Mouse (Mus musculus): ENCODE measurements around the gene Lhpp. TPM values are rescaled to one million over a fixed set of nuclear protein-coding genes. Genes with fewer than 3 reads are reported as not detected.

Lhpp gene
- polyA plus RNA-seq, 1 experiment from 2014 or later, result 16.8 TPM

GRCm38 (mm10) chr7:132735145-132735544 is 124.7 kb downstream of the Lhpp start:
- peak overlapping the region; percentile 33 for H3K27ac ChIP-seq

GRCm38 (mm10) chr7:132736099-132736862 is 125.8 kb downstream of the Lhpp start:
- peak overlapping the region; percentile 1; the same call in 1 of the 2 replicates for H3K9ac ChIP-seq (ENCODE audit: low read depth, low read length)
- WGBS, result 46% methylated on average over 17 of the region's 17 CpGs

More at GRCm38 (mm10) chr7:132735145-132735544, 124.7 kb downstream of the Lhpp start:
- Histone ChIP-seq H3K27me3 (ENCODE audit: insufficient read depth, low read length) (no peaks in the 10 kb centered on the region), H3K9me3 (replicated peaks; ENCODE audit: low read length) (no peaks in the 10 kb centered on the region), H3K4me3 (replicated peaks; ENCODE audit: low read depth, low read length) (no peak overlapping the region), H3K4me1 (replicated peaks; ENCODE audit: insufficient read depth, low read length) (peaks cover 15% of the 10 kb centered on the region), H3K9ac (ENCODE audit: low read depth, low read length) (no peak overlapping the region), H3K4me2 (ENCODE audit: low read length) (no peak overlapping the region), H3K36me3 (ENCODE audit: insufficient read depth, low read length) (no peaks in the 10 kb centered on the region)
- WGBS, result 45% methylated on average over 5 of the region's 5 CpGs
- peak; percentile 65 for TF ChIP-seq CTCF (IDR thresholded peaks at IDR 0.05; ENCODE audit: low read depth)
- DNase-seq (ENCODE audit: low spot score) (peak; percentile 78), ATAC-seq (replicated peaks; ENCODE audit: low FRiP score, low read depth) (0 out of 2 replicates have a peak, but pooled peaks have one; percentile 19)

GRCm38 (mm10) chr7:132738844-132739243 is 128.4 kb downstream of the Lhpp start:
- peaks cover 15% of the 10 kb centered on the region for H3K4me1 ChIP-seq (replicated peaks; ENCODE audit: insufficient read depth, low read length)
- no peak overlapping the region for H3K4me3 ChIP-seq (replicated peaks; ENCODE audit: low read depth, low read length)
- H3K9me3 ChIP-seq (replicated peaks; ENCODE audit: low read length), result no peaks in the 10 kb centered on the region
- TF ChIP-seq CTCF (IDR thresholded peaks at IDR 0.05; ENCODE audit: low read depth), result no peak
- ATAC-seq (replicated peaks; ENCODE audit: low FRiP score, low read depth) (no peak), DNase-seq (ENCODE audit: low spot score) (no peak)
- no peak overlapping the region for H3K9ac ChIP-seq (ENCODE audit: low read depth, low read length)
- no peak overlapping the region for H3K27ac ChIP-seq
- WGBS, result 85% methylated on average over 6 of the region's 6 CpGs
- H3K36me3 ChIP-seq (ENCODE audit: insufficient read depth, low read length), result no peaks in the 10 kb centered on the region; the same call in 1 of the 2 replicates
- H3K27me3 ChIP-seq (ENCODE audit: insufficient read depth, low read length), result no peaks in the 10 kb centered on the region
- no peak overlapping the region for H3K4me2 ChIP-seq (ENCODE audit: low read length)

More at GRCm38 (mm10) chr7:132736099-132736862, 125.8 kb downstream of the Lhpp start:
- Histone ChIP-seq H3K4me3 (replicated peaks; ENCODE audit: low read depth, low read length) (no peak overlapping the region), H3K36me3 (ENCODE audit: insufficient read depth, low read length) (no peaks in the 10 kb centered on the region), H3K27ac (peak overlapping the region; percentile 33), H3K4me1 (replicated peaks; ENCODE audit: insufficient read depth, low read length) (peaks cover 15% of the 10 kb centered on the region), H3K9me3 (replicated peaks; ENCODE audit: low read length) (no peaks in the 10 kb centered on the region), H3K27me3 (ENCODE audit: insufficient read depth, low read length) (no peaks in the 10 kb centered on the region), H3K4me2 (ENCODE audit: low read length) (no peak overlapping the region)
- peak; percentile 72 for ATAC-seq (replicated peaks; ENCODE audit: low FRiP score, low read depth)
- DNase-seq (ENCODE audit: low spot score), result peak; percentile 78
- TF ChIP-seq CTCF (IDR thresholded peaks at IDR 0.05; ENCODE audit: low read depth), result no peak

GRCm38 (mm10) chr7:132739829-132740228 is 129.4 kb downstream of the Lhpp start:
- Histone ChIP-seq H3K9me3 (replicated peaks; ENCODE audit: low read length) (no peaks in the 10 kb centered on the region), H3K4me3 (replicated peaks; ENCODE audit: low read depth, low read length) (no peak overlapping the region), H3K4me1 (replicated peaks; ENCODE audit: insufficient read depth, low read length) (peaks cover 15% of the 10 kb centered on the region), H3K36me3 (ENCODE audit: insufficient read depth, low read length) (no peaks in the 10 kb centered on the region; the same call in 1 of the 2 replicates), H3K27me3 (ENCODE audit: insufficient read depth, low read length) (no peaks in the 10 kb centered on the region), H3K27ac (no peak overlapping the region), H3K9ac (ENCODE audit: low read depth, low read length) (no peak overlapping the region), H3K4me2 (ENCODE audit: low read length) (no peak overlapping the region)
- no peak for TF ChIP-seq CTCF (IDR thresholded peaks at IDR 0.05; ENCODE audit: low read depth)
- 84% methylated on average over 6 of the region's 6 CpGs for WGBS
- no peak for ATAC-seq (replicated peaks; ENCODE audit: low FRiP score, low read depth)
- DNase-seq (ENCODE audit: low spot score), result no peak

- H3K27me3 ChIP-seq (ENCODE audit: insufficient read depth, low read length), result no peaks in the 10 kb centered on the region
- ATAC-seq (replicated peaks; ENCODE audit: low FRiP score, low read depth) (no peak), DNase-seq (ENCODE audit: low spot score) (no peak)
- no peaks in the 10 kb centered on the region for H3K4me1 ChIP-seq (replicated peaks; ENCODE audit: insufficient read depth, low read length)
- H3K27ac ChIP-seq, result no peak overlapping the region
- no peaks in the 10 kb centered on the region for H3K9me3 ChIP-seq (replicated peaks; ENCODE audit: low read length)
- no peaks in the 10 kb centered on the region; the same call in 1 of the 2 replicates for H3K36me3 ChIP-seq (ENCODE audit: insufficient read depth, low read length)
- no peak overlapping the region for H3K9ac ChIP-seq (ENCODE audit: low read depth, low read length)
- H3K4me3 ChIP-seq (replicated peaks; ENCODE audit: low read depth, low read length), result no peak overlapping the region
- no peak overlapping the region for H3K4me2 ChIP-seq (ENCODE audit: low read length)
- WGBS, result 79% methylated on average over 5 of the region's 5 CpGs
- no peak for TF ChIP-seq CTCF (IDR thresholded peaks at IDR 0.05; ENCODE audit: low read depth)
Measured at GRCm38 (mm10) chr7:132742912-132743311, 132.5 kb downstream of the Lhpp start.

- no peak overlapping the region for H3K9ac ChIP-seq (ENCODE audit: low read depth, low read length)
- H3K27ac ChIP-seq, result no peak overlapping the region
- 66% methylated on average over 6 of the region's 6 CpGs for WGBS
- no peak for ATAC-seq (replicated peaks; ENCODE audit: low FRiP score, low read depth)
- H3K9me3 ChIP-seq (replicated peaks; ENCODE audit: low read length), result no peaks in the 10 kb centered on the region
- H3K4me1 ChIP-seq (replicated peaks; ENCODE audit: insufficient read depth, low read length), result no peaks in the 10 kb centered on the region; the same call in 1 of the 2 replicates
- no peaks in the 10 kb centered on the region for H3K27me3 ChIP-seq (ENCODE audit: insufficient read depth, low read length)
- DNase-seq (ENCODE audit: low spot score), result no peak
- H3K4me2 ChIP-seq (ENCODE audit: low read length), result no peak overlapping the region
- no peak for TF ChIP-seq CTCF (IDR thresholded peaks at IDR 0.05; ENCODE audit: low read depth)
- H3K36me3 ChIP-seq (ENCODE audit: insufficient read depth, low read length), result 0 out of 2 replicates have a peak, but pooled peaks cover 6% of the 10 kb centered on the region
- no peak overlapping the region for H3K4me3 ChIP-seq (replicated peaks; ENCODE audit: low read depth, low read length)
Measured at GRCm38 (mm10) chr7:132747096-132747495, 136.7 kb downstream of the Lhpp start.
